Mouse (Mus musculus): ENCODE results near the gene Dars2.

- TF ChIP-seq CTCF (IDR thresholded peaks at IDR 0.05; ENCODE audit: insufficient read depth, low read depth, low read length) = no peak
- TF ChIP-seq POLR2A (IDR thresholded peaks at IDR 0.05; ENCODE audit: insufficient read depth, low read depth, low read length) = no peak
Observed at GRCm38 (mm10) chr1:160993851-160994250, 76.6 kb downstream of the Dars2 start.
